11 mouse cellular contexts compared by ENCODE assay signal in genomic region chr3:105538406-105538805, GRCm38 (mm10).
A peak's percentile ranks its signal among the peaks of the same experiment; 100 is the strongest.
DNase-seq lines count a peak whose midpoint lies in the region; ATAC-seq and TF ChIP-seq lines count a peak whose summit lies in the region.
"Had no signal": no experiment of that assay in that cellular context is flagged by ENCODE, and none has a peak within 500 bp of the region (broad histone marks: within the 10 kb centered on the region; RNA-seq: fewer than 3 reads in every experiment).

No protein-coding gene starts in this region.

- no peaks in the 10 kb centered on the region for H3K27me3 ChIP-seq in intestine, embryonic 15.5 days (replicated peaks)
- no peaks in the 10 kb centered on the region for H3K27me3 ChIP-seq in intestine, embryonic 16.5 days (replicated peaks; ENCODE audit: control insufficient read depth, insufficient read depth, low read length)
- H3K27me3 ChIP-seq in forebrain, embryonic 10.5 days (ENCODE audit: poor library complexity, severe bottlenecking) = no peaks in the 10 kb centered on the region
- no peaks in the 10 kb centered on the region for H3K27me3 ChIP-seq in heart, postnatal 0 days (ENCODE audit: control insufficient read depth, insufficient read depth, low read length)
- H3K27me3 ChIP-seq in midbrain, embryonic 15.5 days (replicated peaks) = no peaks in the 10 kb centered on the region
- no peaks in the 10 kb centered on the region for H3K27me3 ChIP-seq in thymus, adult 2 months (ENCODE audit: control insufficient read depth, insufficient read depth, low read length)

- WGBS in intestine, embryonic 15.5 days = 64% methylated on average over 6 of the region's 6 CpGs
- 57% methylated on average over 6 of the region's 6 CpGs for WGBS in intestine, embryonic 16.5 days
- 63% methylated on average over 6 of the region's 6 CpGs for WGBS in forebrain, embryonic 10.5 days
- WGBS in heart, postnatal 0 days = 44% methylated on average over 6 of the region's 6 CpGs
- WGBS in midbrain, embryonic 15.5 days = 34% methylated on average over 6 of the region's 6 CpGs
- 47% methylated on average over 6 of the region's 6 CpGs for WGBS in thymus, adult 2 months

- peaks cover 13% of the 10 kb centered on the region; the same call in 1 of the 2 replicates for H3K4me1 ChIP-seq in intestine, embryonic 15.5 days (replicated peaks)
- H3K4me1 ChIP-seq in intestine, embryonic 16.5 days (ENCODE audit: control insufficient read depth, insufficient read depth, low read length) = peaks cover 3% of the 10 kb centered on the region
- peaks cover 21% of the 10 kb centered on the region for H3K4me1 ChIP-seq in forebrain, embryonic 10.5 days
- peaks cover 13% of the 10 kb centered on the region; the same call in 1 of the 2 replicates for H3K4me1 ChIP-seq in heart, postnatal 0 days (ENCODE audit: control insufficient read depth, insufficient read depth)
- peaks cover 19% of the 10 kb centered on the region for H3K4me1 ChIP-seq in midbrain, embryonic 15.5 days
- no peaks in the 10 kb centered on the region; the same call in 1 of the 2 replicates for H3K4me1 ChIP-seq in thymus, adult 2 months (replicated peaks; ENCODE audit: control insufficient read depth, insufficient read depth, low read length)

- H3K4me2 ChIP-seq in intestine, embryonic 15.5 days (replicated peaks) = 0 out of 2 replicates have a peak overlapping the region, but pooled peaks have one; percentile 9
- H3K4me2 ChIP-seq in intestine, embryonic 16.5 days (ENCODE audit: low read depth, low read length) = no peak overlapping the region
- peak overlapping the region; percentile 7; the same call in 1 of the 2 replicates for H3K4me2 ChIP-seq in heart, postnatal 0 days (ENCODE audit: low read depth, low read length)
- no peak overlapping the region for H3K4me2 ChIP-seq in midbrain, embryonic 15.5 days

- no peak overlapping the region for H3K4me3 ChIP-seq in intestine, embryonic 15.5 days (replicated peaks)
- H3K4me3 ChIP-seq in intestine, embryonic 16.5 days (ENCODE audit: low read length) = no peak overlapping the region
- no peak overlapping the region for H3K4me3 ChIP-seq in forebrain, embryonic 10.5 days
- no peak overlapping the region for H3K4me3 ChIP-seq in heart, postnatal 0 days (ENCODE audit: low read depth, low read length)
- H3K4me3 ChIP-seq in midbrain, embryonic 15.5 days = no peak overlapping the region
- no peak overlapping the region for H3K4me3 ChIP-seq in thymus, adult 2 months (ENCODE audit: control insufficient read depth, insufficient read depth, low read length)
- H3K4me3 ChIP-seq: erythroblast, embryonic 14.5 days had no signal

- no peaks in the 10 kb centered on the region for H3K9me3 ChIP-seq in intestine, embryonic 15.5 days
- H3K9me3 ChIP-seq in intestine, embryonic 16.5 days (ENCODE audit: control insufficient read depth, low read length) = no peaks in the 10 kb centered on the region
- H3K9me3 ChIP-seq in forebrain, embryonic 10.5 days = no peaks in the 10 kb centered on the region
- H3K9me3 ChIP-seq in heart, postnatal 0 days (replicated peaks; ENCODE audit: control insufficient read depth, low read length) = no peaks in the 10 kb centered on the region
- H3K9me3 ChIP-seq in midbrain, embryonic 15.5 days = no peaks in the 10 kb centered on the region

- H3K9ac ChIP-seq in intestine, embryonic 15.5 days = no peak overlapping the region
- no peak overlapping the region for H3K9ac ChIP-seq in intestine, embryonic 16.5 days (ENCODE audit: low read depth, low read length)
- no peak overlapping the region for H3K9ac ChIP-seq in heart, postnatal 0 days (replicated peaks; ENCODE audit: low read depth, low read length)
- H3K9ac ChIP-seq in midbrain, embryonic 15.5 days = no peak overlapping the region

- DNase-seq in forebrain, embryonic 10.5 days (ENCODE audit: extremely low spot score, low spot score) = no peak
- no peak for DNase-seq in heart, postnatal 0 days (ENCODE audit: low spot score)
- DNase-seq in adrenal gland, postnatal 36 days = no peak
- no peak for DNase-seq in thymus, adult 2 months
- DNase-seq in lung, postnatal 25 days (ENCODE audit: low spot score) = no peak
- DNase-seq: lung, postnatal 14 days; right cerebral cortex, postnatal 25 days had no signal

- no peak for TF ChIP-seq POLR2A in thymus, adult 2 months (IDR thresholded peaks at IDR 0.05; ENCODE audit: control insufficient read depth, extremely low read depth, insufficient read depth, low read length, poor library complexity)

- no peaks in the 10 kb centered on the region for H3K36me3 ChIP-seq in intestine, embryonic 15.5 days
- no peaks in the 10 kb centered on the region for H3K36me3 ChIP-seq in intestine, embryonic 16.5 days (ENCODE audit: control insufficient read depth, insufficient read depth, low read length)
- no peaks in the 10 kb centered on the region for H3K36me3 ChIP-seq in forebrain, embryonic 10.5 days (replicated peaks)
- H3K36me3 ChIP-seq in heart, postnatal 0 days (replicated peaks; ENCODE audit: control insufficient read depth, insufficient read depth, low read length) = no peaks in the 10 kb centered on the region
- no peaks in the 10 kb centered on the region for H3K36me3 ChIP-seq in midbrain, embryonic 15.5 days (replicated peaks)
- no peaks in the 10 kb centered on the region for H3K36me3 ChIP-seq in thymus, adult 2 months (ENCODE audit: control insufficient read depth, insufficient read depth, low read length)

- TF ChIP-seq EP300 in heart, postnatal 0 days (IDR thresholded peaks at IDR 0.05; ENCODE audit: low read depth) = no peak

- H3K27ac ChIP-seq in intestine, embryonic 15.5 days = no peak overlapping the region
- H3K27ac ChIP-seq in intestine, embryonic 16.5 days (ENCODE audit: low read length) = no peak overlapping the region
- H3K27ac ChIP-seq in forebrain, embryonic 10.5 days = 0 out of 2 replicates have a peak overlapping the region, but pooled peaks have one; percentile 30
- peak overlapping the region; percentile 21; the same call in 1 of the 2 replicates for H3K27ac ChIP-seq in heart, postnatal 0 days (ENCODE audit: low read depth)
- peak overlapping the region; percentile 59 for H3K27ac ChIP-seq in midbrain, embryonic 15.5 days
- H3K27ac ChIP-seq in thymus, adult 2 months (ENCODE audit: control insufficient read depth, insufficient read depth, low read length) = no peak overlapping the region

- ATAC-seq in intestine, embryonic 15.5 days = no peak
- ATAC-seq in intestine, embryonic 16.5 days = no peak
- no peak for ATAC-seq in heart, postnatal 0 days (ENCODE audit: insufficient read depth, low read depth)
- peak; percentile 9; the same call in 1 of the 2 replicates for ATAC-seq in midbrain, embryonic 15.5 days (replicated peaks)

- no peak for TF ChIP-seq CTCF in heart, postnatal 0 days (IDR thresholded peaks at IDR 0.05; ENCODE audit: low read depth)
- TF ChIP-seq CTCF in thymus, adult 2 months (IDR thresholded peaks at IDR 0.05; ENCODE audit: borderline replicate concordance, control insufficient read depth, extremely low read depth, insufficient read depth, low read length, poor library complexity) = no peak

Comparison
In these comparisons a context has a peak if more than half of its experiments do, and no peak if none do; other contexts are left out.
1. H3K4me2 ChIP-seq: peak in intestine, embryonic 15.5 days (single experiment) and heart, postnatal 0 days (single experiment); none in intestine, embryonic 16.5 days (single experiment) and midbrain, embryonic 15.5 days (single experiment).
2. H3K27ac ChIP-seq: peak in forebrain, embryonic 10.5 days (single experiment), heart, postnatal 0 days (single experiment) and midbrain, embryonic 15.5 days (single experiment); none in intestine, embryonic 15.5 days (single experiment), intestine, embryonic 16.5 days (single experiment) and thymus, adult 2 months (single experiment).